Mouse (Mus musculus) embryonic stem cell, embryonic (primary cell): Measurements from ENCODE around the gene 2200002D01Rik.

ENCODE experiments used
- CTCF ChIA-PET, 4 experiments: fragments of 300-600 bp in 2 of 4; fragments of 350-600 bp in 2 of 4; sonication (Branson Sonifier 250); formaldehyde crosslinking; loops; one replicate each; lab custom pipeline; 2022; ENCODE audit warnings: inconsistent platforms in 2 of 4; lab: Charles Lee
- POLR2A ChIA-PET, 4 experiments: fragments of 300-600 bp in 2 of 4; fragments of 350-600 bp in 2 of 4; sonication (Branson Sonifier 250); formaldehyde crosslinking; loops; one replicate each; lab custom pipeline; 2022; ENCODE audit warnings: antibody characterized with exemption in 4 of 4, inconsistent platforms in 1 of 4; lab: Charles Lee

Gene 2200002D01Rik

GRCm38 (mm10) chr7:29236593-29236992 lies 11.7 kb downstream of the 2200002D01Rik start:
- ChIA-PET POLR2A (interaction anchor here in 2 of 4 experiments (0.7 to 2.8 kb wide), 9 partner anchors 11 to 346 kb away, joined by 3 to 33 read pairs (median 6); partner anchors contain the start of genes 2200002D01Rik (in 2 of the 2), Actn4 (in 1 of the 2), Psmd8 (in 1 of the 2) and Ryr1 (in 1 of the 2)), CTCF (interaction anchor here (0.7 to 2.2 kb wide), 6 partner anchors 11 to 174 kb away, joined by 3 to 27 read pairs (median 6); partner anchors contain the start of genes 2200002D01Rik (in 1 of the 4) and Psmd8 (in 1 of the 4))

- ChIA-PET CTCF (interaction anchor here (0.6 to 2.5 kb wide), 21 partner anchors 8 to 343 kb away, joined by 3 to 13 read pairs (median 3); partner anchors contain the start of genes 2200002D01Rik (in 2 of the 4), Fam98c (in 2 of the 4), Catsperg1 (in 1 of the 4) and Psmd8 (in 1 of the 4)), POLR2A (interaction anchor here in 3 of 4 experiments (0.6 to 1.5 kb wide), 9 partner anchors 10 to 57 kb away, joined by 3 to 6 read pairs (median 3); partner anchors contain the start of genes Psmd8 (in 2 of the 3) and 2200002D01Rik (in 1 of the 3))
Observed at GRCm38 (mm10) chr7:29234661-29235060, 13.6 kb downstream of the 2200002D01Rik start.

- POLR2A ChIA-PET = interaction anchor here in 3 of 4 experiments (0.6 to 2.9 kb wide), 6 partner anchors 11 to 859 kb away, joined by 3 to 11 read pairs (median 4); partner anchors contain the start of genes Psmd8 (in 2 of the 3), Ggn (in 1 of the 3) and Spred3 (in 1 of the 3)
- CTCF ChIA-PET = interaction anchor here (0.6 to 2.5 kb wide), 13 partner anchors 9 to 1788 kb away, joined by 3 to 13 read pairs (median 4); partner anchors contain the start of genes 2200002D01Rik (in 1 of the 4), Catsperg1 (in 1 of the 4), Eif3k (in 1 of the 4) and Fam98c (in 1 of the 4)
Observed at GRCm38 (mm10) chr7:29233745-29234144, 14.5 kb downstream of the 2200002D01Rik start.

DNA sequence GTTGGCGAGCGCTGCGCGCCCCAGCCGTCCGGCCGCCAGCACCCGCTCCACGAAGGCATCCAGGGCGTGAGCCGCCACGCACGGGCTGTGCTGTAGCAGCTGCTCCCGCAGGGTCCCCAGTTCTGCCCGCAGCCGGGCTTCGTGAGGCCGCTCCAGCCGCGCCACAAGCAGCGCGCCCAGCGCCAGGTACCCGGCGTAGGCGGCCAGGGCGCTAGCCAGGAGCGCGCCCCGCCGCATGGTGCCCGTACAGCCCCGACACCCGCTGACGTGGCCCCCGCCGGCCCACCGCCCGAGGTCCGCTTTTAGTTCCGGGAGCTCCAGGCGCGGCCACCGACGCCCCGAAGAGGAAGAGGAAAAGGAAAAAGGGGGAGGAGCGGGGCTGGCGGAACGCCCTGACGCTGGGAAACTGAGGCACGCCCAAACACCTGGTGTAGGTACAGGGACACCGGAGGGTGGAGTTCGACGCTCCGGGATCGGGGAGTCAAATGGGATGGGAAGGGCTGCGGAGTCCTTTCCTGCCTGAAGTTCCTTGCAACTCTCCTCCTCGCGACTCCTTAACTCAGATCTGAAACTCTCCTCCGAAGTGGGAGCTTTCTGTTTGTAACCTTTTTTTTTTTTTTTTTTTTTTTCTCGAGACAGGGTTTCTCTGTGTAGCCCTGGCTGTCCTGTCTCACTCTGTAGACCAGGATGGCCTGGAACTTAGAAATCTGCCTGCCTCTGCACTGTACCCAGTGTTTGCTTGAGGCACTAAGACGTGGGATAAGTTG lies 15.8 kb downstream of the 2200002D01Rik start, which contains the start of gene Kcnk6:
TSS of gene Kcnk6 (minus strand) at position 269 of the 767 bp plus-strand sequence.
- ChIA-PET POLR2A (interaction anchor here (0.5 to 2.9 kb wide), 18 partner anchors 11 to 754 kb away, joined by 3 to 11 read pairs (median 4); partner anchors contain the start of genes Ggn (in 2 of the 4), Spred3 (in 2 of the 4), Catsperg1 (in 1 of the 4) and Mrps12 (in 1 of the 4)), CTCF (interaction anchor here in 3 of 4 experiments (0.6 to 1.5 kb wide), 8 partner anchors 12 to 171 kb away, joined by 3 to 5 read pairs (median 4); partner anchors contain the start of gene Fam98c (in 1 of the 3))

- ChIA-PET POLR2A (interaction anchor here in 3 of 4 experiments (0.6 to 2.9 kb wide), 3 partner anchors 51 to 62 kb away, joined by 4 to 11 read pairs (median 5); partner anchors contain the start of gene Psmd8 (in 2 of the 3)), CTCF (interaction anchor here in 1 of 4 experiments (0.7 to 1.5 kb wide), 3 partner anchors 13 to 292 kb away, joined by 4 to 5 read pairs (median 5); no protein-coding TSS in a partner anchor)
Observed at GRCm38 (mm10) chr7:29231517-29231916, 16.7 kb downstream of the 2200002D01Rik start.

DNA sequence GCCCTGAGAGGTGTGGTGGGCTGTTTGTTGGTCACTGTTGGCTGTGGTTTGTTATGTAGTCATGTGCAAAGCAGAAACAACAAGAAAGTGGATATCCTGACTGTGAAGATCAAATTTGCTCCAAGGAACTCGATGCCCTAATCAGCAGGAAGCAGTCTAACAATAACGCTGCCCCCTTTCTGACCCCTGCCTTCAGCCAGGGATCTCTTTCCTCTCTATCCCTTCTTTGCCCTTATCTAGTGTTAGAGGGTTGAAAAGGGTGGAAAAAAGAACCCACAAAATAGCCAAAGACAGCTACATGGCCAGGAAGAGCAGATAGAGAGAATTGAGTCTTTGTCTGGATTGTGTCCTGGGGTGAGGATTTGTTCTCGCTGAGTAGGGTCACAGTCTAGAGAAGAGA lies 17.7 kb downstream of the 2200002D01Rik start:
- ChIA-PET POLR2A (interaction anchor here in 1 of 4 experiments (0.8 to 0.9 kb wide), 2 partner anchors 12 to 63 kb away, joined by 4 to 5 read pairs; no protein-coding TSS in a partner anchor), CTCF (interaction anchor here in 1 of 4 experiments (0.6 kb wide), 1 partner anchor 440 kb away, joined by 5 read pairs; no protein-coding TSS in a partner anchor)

DNA sequence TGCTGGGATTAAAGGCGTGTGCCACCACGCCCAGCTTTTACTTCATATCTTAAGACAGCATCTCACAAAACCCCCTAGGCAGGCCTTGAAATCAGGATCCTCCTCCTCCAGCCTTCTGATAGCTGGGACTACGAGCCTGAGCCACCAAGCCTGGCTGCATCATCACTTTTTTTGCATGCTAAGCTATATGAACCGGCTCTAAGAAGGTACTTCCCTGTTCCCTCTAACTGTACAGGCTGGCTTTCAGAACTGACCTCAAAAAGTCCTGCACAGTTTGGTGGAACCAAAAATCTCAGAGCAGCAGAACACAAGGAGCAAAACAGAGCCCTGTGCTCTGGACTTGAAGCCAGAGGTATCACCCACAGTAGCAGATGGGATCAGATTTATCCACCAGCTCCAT lies 20.1 kb downstream of the 2200002D01Rik start:
- POLR2A ChIA-PET = interaction anchor here in 2 of 4 experiments (1.2 to 2.5 kb wide), 4 partner anchors 10 to 20 kb away, joined by 3 to 11 read pairs (median 4); partner anchors contain the start of genes 2200002D01Rik (in 1 of the 2) and Yif1b (in 1 of the 2)

DNA sequence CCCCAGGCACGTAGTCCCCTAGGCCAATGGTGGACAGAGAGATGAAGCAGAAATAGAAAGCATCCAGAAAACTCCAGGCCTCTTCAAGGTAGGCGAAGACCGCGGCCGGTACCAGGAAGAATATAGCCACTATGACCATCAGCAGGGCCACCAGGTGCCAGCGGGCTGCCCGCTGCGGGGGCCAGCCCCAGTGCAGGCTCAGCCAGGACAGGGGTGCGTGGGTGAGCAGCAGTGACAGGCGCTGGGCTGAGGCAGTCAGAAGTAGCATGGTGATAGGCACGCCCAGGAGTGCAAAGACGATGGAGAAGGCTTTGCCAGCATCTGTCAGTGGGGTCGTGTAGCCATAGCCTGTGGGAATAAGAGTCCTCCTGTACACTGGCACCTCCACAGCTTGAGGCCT lies 22.7 kb downstream of the 2200002D01Rik start:
- ChIA-PET POLR2A (interaction anchor here in 2 of 4 experiments (0.7 to 1.4 kb wide), 2 partner anchors 9 to 846 kb away, joined by 3 to 4 read pairs; no protein-coding TSS in a partner anchor), CTCF (no interaction called here)

More for the DNA sequence above, 20.1 kb downstream of the 2200002D01Rik start:
- CTCF ChIA-PET = no interaction called here

- POLR2A ChIA-PET = interaction anchor here in 2 of 4 experiments (0.8 to 2.7 kb wide), 3 partner anchors 9 to 23 kb away, joined by 3 to 9 read pairs (median 4); partner anchors contain the start of genes 2200002D01Rik (in 1 of the 2) and Yif1b (in 1 of the 2)
- CTCF ChIA-PET = no interaction called here
Observed at GRCm38 (mm10) chr7:29224756-29225394, 23.4 kb downstream of the 2200002D01Rik start.

DNA sequence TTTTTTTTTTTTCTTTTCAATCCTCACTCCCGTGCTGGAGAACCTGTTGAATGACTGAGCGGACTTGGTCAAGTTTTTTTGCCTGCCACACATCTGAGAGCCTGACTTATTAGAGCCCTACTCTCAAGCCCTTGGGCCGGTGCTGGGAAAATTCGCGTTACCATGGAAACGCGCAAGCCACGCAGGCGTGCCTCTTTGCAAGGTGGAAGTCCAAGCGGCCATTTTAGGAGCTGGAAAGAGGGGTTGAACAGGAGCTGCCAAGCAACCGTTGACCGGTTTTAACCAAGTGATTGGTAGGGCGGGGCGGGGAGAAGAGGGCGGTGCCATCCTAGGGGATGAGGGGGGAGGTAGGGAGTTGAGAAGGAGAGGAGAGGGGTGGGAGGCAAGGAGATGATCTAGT lies 33.4 kb downstream of the 2200002D01Rik start:
- POLR2A ChIA-PET = interaction anchor here (0.6 to 2.2 kb wide), 23 partner anchors 8 to 1713 kb away, joined by 3 to 23 read pairs (median 3); partner anchors contain the start of genes Yif1b (in 3 of the 4), Kcnk6 (in 2 of the 4), Psmd8 (in 2 of the 4) and 2200002D01Rik (in 1 of the 4)
- CTCF ChIA-PET = interaction anchor here in 2 of 4 experiments (0.6 to 1.0 kb wide), 5 partner anchors 20 to 59 kb away, joined by 3 to 4 read pairs (median 4); no protein-coding TSS in a partner anchor

DNA sequence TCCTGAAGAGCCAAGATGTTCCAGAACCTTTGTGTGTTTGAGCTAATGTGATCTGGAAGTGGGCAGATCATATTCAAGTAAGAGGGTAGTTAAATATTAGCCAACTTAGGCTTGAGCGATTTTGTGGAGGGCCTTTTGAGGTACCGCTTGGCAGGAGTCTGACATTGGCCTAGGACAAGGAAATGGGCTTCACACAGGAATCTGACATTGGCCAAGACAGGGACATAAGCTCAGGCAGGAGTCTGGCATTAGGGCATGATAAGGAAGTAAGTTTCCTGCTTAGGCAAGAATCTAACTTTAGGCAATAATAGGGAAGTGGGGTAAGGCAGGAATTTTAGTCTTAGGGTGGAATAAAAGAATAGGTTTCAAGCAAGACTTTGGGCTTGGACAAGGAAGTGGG lies 34.0 kb downstream of the 2200002D01Rik start:
- ChIA-PET CTCF (interaction anchor here in 2 of 4 experiments (0.6 to 2.3 kb wide), 12 partner anchors 21 to 550 kb away, joined by 3 to 7 read pairs (median 4); partner anchors contain the start of genes Ggn (in 1 of the 2), Ppp1r14a (in 1 of the 2) and Spred3 (in 1 of the 2)), POLR2A (interaction anchor here in 3 of 4 experiments (0.6 to 2.3 kb wide), 20 partner anchors 9 to 980 kb away, joined by 3 to 23 read pairs (median 4); partner anchors contain the start of genes Yif1b (in 2 of the 3), 2200002D01Rik (in 1 of the 3), Eif3k (in 1 of the 3) and Kcnk6 (in 1 of the 3))

DNA sequence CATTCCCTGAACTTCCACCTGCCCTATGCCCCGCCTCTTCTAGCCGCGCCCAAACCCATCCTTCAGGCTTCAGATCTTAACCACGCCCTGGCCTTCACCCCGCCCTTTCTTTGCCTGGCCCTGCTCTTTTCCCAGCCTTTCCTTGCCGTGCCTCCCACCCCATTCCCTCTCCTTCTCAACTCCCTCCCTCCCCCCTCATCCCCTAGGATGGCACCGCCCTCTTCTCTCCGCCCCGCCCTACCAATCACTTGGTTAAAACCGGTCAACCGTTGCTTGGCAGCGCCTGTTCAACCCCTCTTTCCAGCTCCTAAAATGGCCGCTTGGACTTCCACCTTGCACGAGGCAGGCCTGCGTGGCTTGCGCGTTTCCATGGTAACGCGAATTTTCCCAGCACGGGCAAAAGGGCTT lies 34.6 kb downstream of the 2200002D01Rik start, which contains the start of gene Catsperg1:
TSS of gene Catsperg1 (minus strand) at position 361 of the 408 bp plus-strand sequence.
- POLR2A ChIA-PET = interaction anchor here in 3 of 4 experiments (0.6 to 2.3 kb wide), 19 partner anchors 9 to 1706 kb away, joined by 3 to 23 read pairs (median 4); partner anchors contain the start of genes Yif1b (in 2 of the 3), 2200002D01Rik (in 1 of the 3), Eif3k (in 1 of the 3) and Fam98c (in 1 of the 3)
- CTCF ChIA-PET = interaction anchor here in 2 of 4 experiments (0.6 to 2.3 kb wide), 9 partner anchors 21 to 551 kb away, joined by 3 to 7 read pairs (median 4); partner anchors contain the start of genes Ggn (in 1 of the 2), Ppp1r14a (in 1 of the 2) and Spred3 (in 1 of the 2)

DNA sequence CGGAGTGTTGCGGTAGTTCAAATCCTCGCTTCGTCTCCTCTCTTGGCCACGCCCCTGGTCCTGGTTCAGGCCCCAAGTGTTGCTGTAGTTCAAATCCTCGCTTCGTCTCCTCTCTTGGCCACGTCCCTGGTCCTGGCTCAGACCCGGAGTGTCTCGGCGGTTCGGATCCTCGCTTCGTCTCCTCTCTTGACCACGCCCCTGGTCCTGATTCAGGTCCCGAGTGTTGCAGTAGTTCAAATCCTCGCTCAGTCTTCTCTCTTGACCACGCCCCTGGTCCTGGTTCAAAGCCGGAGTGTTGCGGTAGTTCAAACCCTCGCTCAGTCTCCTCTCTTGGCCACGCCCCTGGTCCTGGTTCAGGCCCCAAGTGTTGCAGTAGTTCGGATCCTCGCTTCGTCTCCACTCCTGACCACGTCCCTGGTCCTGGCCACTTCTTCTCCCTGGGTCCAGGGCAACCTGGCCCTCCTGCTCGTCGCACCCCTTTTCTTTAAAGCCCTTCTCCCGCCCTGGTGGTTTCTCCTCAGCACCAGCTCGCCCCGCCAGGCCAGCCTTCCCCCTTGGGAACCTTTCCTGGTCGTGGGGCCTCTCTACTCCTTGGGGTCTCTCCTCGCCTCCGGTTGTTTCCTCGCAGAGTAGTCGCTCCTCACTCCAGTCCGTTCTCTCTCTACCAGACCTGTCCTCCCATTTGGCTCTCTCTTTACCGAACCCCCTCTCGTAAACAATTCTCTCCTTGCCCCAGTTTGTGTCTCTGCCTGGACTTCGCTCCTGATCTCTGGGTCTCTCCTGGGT lies 35.3 kb downstream of the 2200002D01Rik start:
- POLR2A ChIA-PET = interaction anchor here in 3 of 4 experiments (0.6 to 2.3 kb wide), 39 partner anchors 16 to 1705 kb away, joined by 3 to 23 read pairs (median 4); partner anchors contain the start of genes 2200002D01Rik (in 3 of the 3), Eif3k (in 2 of the 3), Fam98c (in 2 of the 3) and Map4k1 (in 2 of the 3)

GRCm38 (mm10) chr7:29212199-29212765 lies 36.0 kb downstream of the 2200002D01Rik start:
- POLR2A ChIA-PET = interaction anchor here in 3 of 4 experiments (0.6 to 2.3 kb wide), 35 partner anchors 16 to 746 kb away, joined by 3 to 19 read pairs (median 4); partner anchors contain the start of genes 2200002D01Rik (in 3 of the 3), Eif3k (in 2 of the 3), Fam98c (in 2 of the 3) and Map4k1 (in 2 of the 3)
- CTCF ChIA-PET = interaction anchor here in 1 of 4 experiments (0.6 to 2.3 kb wide), 6 partner anchors 23 to 957 kb away, joined by 3 to 7 read pairs (median 5); partner anchors contain the start of genes Yif1b and Zfp146

More for the DNA sequence above, 35.3 kb downstream of the 2200002D01Rik start:
- CTCF ChIA-PET = interaction anchor here in 2 of 4 experiments (0.5 to 2.3 kb wide), 10 partner anchors 22 to 957 kb away, joined by 3 to 7 read pairs (median 4); partner anchors contain the start of genes Ggn (in 1 of the 2), Spred3 (in 1 of the 2), Yif1b (in 1 of the 2) and Zfp146 (in 1 of the 2)
